Mouse (Mus musculus): ENCODE measurements around the gene Neurog1. TPM values are rescaled to one million over a fixed set of nuclear protein-coding genes. Genes with fewer than 3 reads are reported as not detected.

Gene Neurog1
- polyA plus RNA-seq, 1 experiment from 2014 or later = not detected

- Histone ChIP-seq H3K36me3 (ENCODE audit: control insufficient read depth, insufficient read depth) (no peaks in the 10 kb centered on the region), H3K4me3 (ENCODE audit: low read length) (no peak overlapping the region), H3K9ac (ENCODE audit: low read length) (no peak overlapping the region), H3K27ac (ENCODE audit: low read length) (no peak overlapping the region), H3K4me1 (ENCODE audit: control insufficient read depth, insufficient read depth, low read length) (no peaks in the 10 kb centered on the region), H3K4me2 (ENCODE audit: low read depth, low read length) (no peak overlapping the region), H3K27me3 (ENCODE audit: control insufficient read depth, insufficient read depth, low read length) (peaks cover 16% of the 10 kb centered on the region), H3K9me3 (replicated peaks; ENCODE audit: control insufficient read depth, low read length) (peaks cover 3% of the 10 kb centered on the region; the same call in 1 of the 2 replicates)
- no peak for ATAC-seq (replicated peaks; ENCODE audit: extremely low read depth, insufficient read depth, low FRiP score)
- 77% methylated on average over 9 of the region's 9 CpGs for WGBS
Observed at GRCm38 (mm10) chr13:56287091-56287490, 35.1 kb upstream of the Neurog1 start.

DNA sequence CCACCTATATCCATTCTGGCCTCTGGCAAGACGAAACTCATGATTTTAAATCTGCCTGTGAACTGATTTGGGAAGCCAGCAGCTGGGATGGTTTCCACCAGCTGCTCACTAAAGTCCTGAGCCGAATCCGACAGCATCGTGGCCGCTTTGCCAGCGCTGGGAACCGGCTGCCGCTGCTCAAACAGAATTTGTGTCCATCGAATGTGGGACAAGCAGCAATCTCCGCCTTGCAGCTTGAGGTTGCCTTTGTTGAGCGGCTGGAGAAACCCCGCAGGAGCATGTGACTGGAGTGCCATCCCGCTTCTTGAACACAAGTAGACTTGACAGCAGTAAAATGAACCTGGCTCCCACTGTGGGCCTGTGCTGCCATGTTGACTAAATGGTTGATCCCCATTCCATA, 31.4 kb upstream of the Neurog1 start:
- H3K27me3 ChIP-seq (ENCODE audit: control insufficient read depth, insufficient read depth, low read length) = peaks cover 4% of the 10 kb centered on the region; the same call in 1 of the 2 replicates
- no peak overlapping the region for H3K27ac ChIP-seq (ENCODE audit: low read length)
- WGBS = 84% methylated on average over 13 of the region's 13 CpGs
- H3K4me1 ChIP-seq (ENCODE audit: control insufficient read depth, insufficient read depth, low read length) = no peaks in the 10 kb centered on the region
- no peak overlapping the region for H3K4me2 ChIP-seq (ENCODE audit: low read depth, low read length)
- H3K36me3 ChIP-seq (ENCODE audit: control insufficient read depth, insufficient read depth) = no peaks in the 10 kb centered on the region
- no peak overlapping the region for H3K9ac ChIP-seq (ENCODE audit: low read length)
- H3K4me3 ChIP-seq (ENCODE audit: low read length) = no peak overlapping the region
- H3K9me3 ChIP-seq (replicated peaks; ENCODE audit: control insufficient read depth, low read length) = no peaks in the 10 kb centered on the region
- ATAC-seq (replicated peaks; ENCODE audit: extremely low read depth, insufficient read depth, low FRiP score) = no peak

GRCm38 (mm10) chr13:56280356-56280755, 28.4 kb upstream of the Neurog1 start:
- no peaks in the 10 kb centered on the region for H3K36me3 ChIP-seq (ENCODE audit: control insufficient read depth, insufficient read depth)
- no peak for ATAC-seq (replicated peaks; ENCODE audit: extremely low read depth, insufficient read depth, low FRiP score)

GRCm38 (mm10) chr13:56279439-56279838, 27.5 kb upstream of the Neurog1 start:
- WGBS = 21% methylated on average over 8 of the region's 8 CpGs
- Histone ChIP-seq H3K27ac (ENCODE audit: low read length) (no peak overlapping the region), H3K27me3 (ENCODE audit: control insufficient read depth, insufficient read depth, low read length) (no peaks in the 10 kb centered on the region), H3K9ac (ENCODE audit: low read length) (no peak overlapping the region), H3K4me1 (ENCODE audit: control insufficient read depth, insufficient read depth, low read length) (no peaks in the 10 kb centered on the region), H3K9me3 (replicated peaks; ENCODE audit: control insufficient read depth, low read length) (0 out of 2 replicates have a peak, but pooled peaks cover 2% of the 10 kb centered on the region), H3K4me2 (ENCODE audit: low read depth, low read length) (no peak overlapping the region), H3K4me3 (ENCODE audit: low read length) (no peak overlapping the region), H3K36me3 (ENCODE audit: control insufficient read depth, insufficient read depth) (no peaks in the 10 kb centered on the region)
- no peak for ATAC-seq (replicated peaks; ENCODE audit: extremely low read depth, insufficient read depth, low FRiP score)

More at GRCm38 (mm10) chr13:56280356-56280755, 28.4 kb upstream of the Neurog1 start:
- no peak overlapping the region for H3K4me2 ChIP-seq (ENCODE audit: low read depth, low read length)
- 77% methylated on average over 6 of the region's 6 CpGs for WGBS
- no peaks in the 10 kb centered on the region for H3K27me3 ChIP-seq (ENCODE audit: control insufficient read depth, insufficient read depth, low read length)
- no peaks in the 10 kb centered on the region for H3K4me1 ChIP-seq (ENCODE audit: control insufficient read depth, insufficient read depth, low read length)
- no peak overlapping the region for H3K27ac ChIP-seq (ENCODE audit: low read length)
- no peaks in the 10 kb centered on the region for H3K9me3 ChIP-seq (replicated peaks; ENCODE audit: control insufficient read depth, low read length)
- H3K9ac ChIP-seq (ENCODE audit: low read length) = no peak overlapping the region
- H3K4me3 ChIP-seq (ENCODE audit: low read length) = no peak overlapping the region

DNA sequence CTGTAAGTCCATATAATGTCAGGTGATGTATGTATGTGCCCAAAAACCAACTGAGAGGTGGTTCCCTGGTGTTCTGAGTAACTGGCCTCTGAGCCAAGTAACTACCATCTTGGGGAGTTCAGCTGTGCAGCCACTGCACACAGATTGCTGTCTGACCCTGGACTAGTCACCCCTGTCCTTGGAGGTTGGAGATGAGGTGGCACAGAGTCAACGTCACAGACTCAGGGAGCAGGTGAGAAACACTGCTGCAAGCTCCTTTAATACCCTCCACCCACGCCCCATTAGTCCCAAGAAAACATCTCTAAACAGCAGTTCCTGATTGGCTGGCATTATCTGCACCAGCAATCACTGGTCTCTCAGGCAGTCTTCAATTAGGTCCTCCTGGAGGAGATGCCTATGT, 23.2 kb upstream of the Neurog1 start:
- Histone ChIP-seq H3K4me3 (ENCODE audit: low read length) (no peak overlapping the region), H3K9ac (ENCODE audit: low read length) (no peak overlapping the region), H3K27ac (ENCODE audit: low read length) (no peak overlapping the region), H3K27me3 (ENCODE audit: control insufficient read depth, insufficient read depth, low read length) (no peaks in the 10 kb centered on the region; the same call in 1 of the 2 replicates), H3K36me3 (ENCODE audit: control insufficient read depth, insufficient read depth) (no peaks in the 10 kb centered on the region), H3K9me3 (replicated peaks; ENCODE audit: control insufficient read depth, low read length) (peaks cover 13% of the 10 kb centered on the region), H3K4me2 (ENCODE audit: low read depth, low read length) (no peak overlapping the region), H3K4me1 (ENCODE audit: control insufficient read depth, insufficient read depth, low read length) (no peaks in the 10 kb centered on the region)
- WGBS = 41% methylated on average over 2 of the region's 2 CpGs
- ATAC-seq (replicated peaks; ENCODE audit: extremely low read depth, insufficient read depth, low FRiP score) = no peak

- no peak for ATAC-seq (replicated peaks; ENCODE audit: extremely low read depth, insufficient read depth, low FRiP score)
Observed at GRCm38 (mm10) chr13:56270124-56270523, 18.2 kb upstream of the Neurog1 start.

DNA sequence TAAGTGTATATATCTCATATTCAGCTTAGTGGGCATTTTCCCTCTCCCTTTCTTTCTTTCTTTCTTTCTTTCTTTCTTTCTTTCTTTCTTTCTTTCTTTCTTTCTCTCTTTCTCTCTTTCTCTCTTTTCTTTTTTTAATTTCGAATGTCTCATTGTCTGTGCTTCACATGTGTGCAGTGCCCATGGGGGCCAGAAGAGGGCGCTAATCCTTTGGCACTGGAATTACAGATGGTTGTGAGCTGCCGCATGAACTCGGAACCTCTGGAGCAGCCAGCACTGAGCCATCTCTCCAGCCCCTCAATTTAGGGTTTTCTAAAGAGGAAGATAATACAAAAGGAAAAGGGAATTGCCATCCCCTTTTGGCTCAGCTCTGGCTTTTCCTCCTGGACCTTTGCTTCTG, 15.4 kb upstream of the Neurog1 start:
- WGBS = 77% methylated on average over 4 of the region's 4 CpGs
- Histone ChIP-seq H3K36me3 (ENCODE audit: control insufficient read depth, insufficient read depth) (no peaks in the 10 kb centered on the region), H3K4me3 (ENCODE audit: low read length) (no peak overlapping the region), H3K4me2 (ENCODE audit: low read depth, low read length) (no peak overlapping the region), H3K9ac (ENCODE audit: low read length) (no peak overlapping the region), H3K27me3 (ENCODE audit: control insufficient read depth, insufficient read depth, low read length) (peaks cover 27% of the 10 kb centered on the region), H3K27ac (ENCODE audit: low read length) (no peak overlapping the region), H3K4me1 (ENCODE audit: control insufficient read depth, insufficient read depth, low read length) (no peaks in the 10 kb centered on the region), H3K9me3 (replicated peaks; ENCODE audit: control insufficient read depth, low read length) (peaks cover 13% of the 10 kb centered on the region)
- no peak for ATAC-seq (replicated peaks; ENCODE audit: extremely low read depth, insufficient read depth, low FRiP score)

More at GRCm38 (mm10) chr13:56270124-56270523, 18.2 kb upstream of the Neurog1 start:
- Histone ChIP-seq H3K9me3 (replicated peaks; ENCODE audit: control insufficient read depth, low read length) (peaks cover 15% of the 10 kb centered on the region), H3K27me3 (ENCODE audit: control insufficient read depth, insufficient read depth, low read length) (peaks cover 15% of the 10 kb centered on the region), H3K9ac (ENCODE audit: low read length) (no peak overlapping the region), H3K4me3 (ENCODE audit: low read length) (no peak overlapping the region), H3K4me2 (ENCODE audit: low read depth, low read length) (no peak overlapping the region), H3K36me3 (ENCODE audit: control insufficient read depth, insufficient read depth) (no peaks in the 10 kb centered on the region), H3K4me1 (ENCODE audit: control insufficient read depth, insufficient read depth, low read length) (no peaks in the 10 kb centered on the region), H3K27ac (ENCODE audit: low read length) (no peak overlapping the region)
- WGBS = 60% methylated on average over 13 of the region's 13 CpGs

GRCm38 (mm10) chr13:56266435-56266834, 14.5 kb upstream of the Neurog1 start:
- Histone ChIP-seq H3K4me1 (ENCODE audit: control insufficient read depth, insufficient read depth, low read length) (no peaks in the 10 kb centered on the region), H3K36me3 (ENCODE audit: control insufficient read depth, insufficient read depth) (no peaks in the 10 kb centered on the region), H3K4me3 (ENCODE audit: low read length) (no peak overlapping the region), H3K9ac (ENCODE audit: low read length) (no peak overlapping the region), H3K27me3 (ENCODE audit: control insufficient read depth, insufficient read depth, low read length) (peaks cover 37% of the 10 kb centered on the region), H3K4me2 (ENCODE audit: low read depth, low read length) (no peak overlapping the region), H3K27ac (ENCODE audit: low read length) (no peak overlapping the region), H3K9me3 (replicated peaks; ENCODE audit: control insufficient read depth, low read length) (peaks cover 7% of the 10 kb centered on the region)
- WGBS = 38% methylated on average over 8 of the region's 8 CpGs
- no peak for ATAC-seq (replicated peaks; ENCODE audit: extremely low read depth, insufficient read depth, low FRiP score)

GRCm38 (mm10) chr13:56265661-56266060, 13.7 kb upstream of the Neurog1 start:
- no peaks in the 10 kb centered on the region for H3K4me1 ChIP-seq (ENCODE audit: control insufficient read depth, insufficient read depth, low read length)
- H3K27ac ChIP-seq (ENCODE audit: low read length) = no peak overlapping the region
- ATAC-seq (replicated peaks; ENCODE audit: extremely low read depth, insufficient read depth, low FRiP score) = no peak
- H3K9me3 ChIP-seq (replicated peaks; ENCODE audit: control insufficient read depth, low read length) = peaks cover 2% of the 10 kb centered on the region; the same call in 1 of the 2 replicates
- no peak overlapping the region for H3K9ac ChIP-seq (ENCODE audit: low read length)
- peaks cover 45% of the 10 kb centered on the region for H3K27me3 ChIP-seq (ENCODE audit: control insufficient read depth, insufficient read depth, low read length)
- 57% methylated on average over 5 of the region's 5 CpGs for WGBS
- no peak overlapping the region for H3K4me2 ChIP-seq (ENCODE audit: low read depth, low read length)
- no peak overlapping the region for H3K4me3 ChIP-seq (ENCODE audit: low read length)
- no peaks in the 10 kb centered on the region for H3K36me3 ChIP-seq (ENCODE audit: control insufficient read depth, insufficient read depth)

All from heart, embryonic 16.5 days (tissue).